Mouse (Mus musculus): Measurements from ENCODE around the gene Nrcam. TPM values are rescaled to one million over a fixed set of nuclear protein-coding genes. Genes with fewer than 3 reads are reported as not detected.

Gene Nrcam
- polyA plus RNA-seq, 1 experiment from 2014 or later = 125 TPM

DNA sequence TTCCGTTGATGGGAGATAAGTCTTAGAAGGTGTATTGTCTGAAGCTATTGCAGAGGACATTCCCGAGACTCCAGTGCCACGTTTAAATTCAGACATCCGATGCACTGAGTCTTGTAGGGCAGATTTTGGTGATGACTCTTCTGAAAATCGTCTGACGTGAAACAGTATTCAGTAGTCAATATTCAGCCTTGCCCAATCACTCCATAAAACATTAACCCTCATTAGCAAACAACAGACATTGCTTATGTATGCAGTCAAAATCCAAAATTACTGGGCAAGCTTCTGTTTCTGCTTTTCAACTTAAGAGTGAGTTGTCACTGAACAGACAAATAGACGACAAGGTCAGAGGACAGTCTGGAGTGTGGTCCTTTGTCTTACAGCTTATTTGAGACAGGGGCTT, 57.7 kb downstream of the Nrcam start:
- Histone ChIP-seq H3K4me1 (ENCODE audit: control insufficient read depth, insufficient read depth, low read depth, low read length) (peaks cover 13% of the 10 kb centered on the region), H3K4me2 (ENCODE audit: low read length) (no peak overlapping the region), H3K9me3 (ENCODE audit: control insufficient read depth, low read length) (no peaks in the 10 kb centered on the region), H3K27ac (ENCODE audit: low read depth, low read length) (no peak overlapping the region), H3K9ac (ENCODE audit: low read depth, low read length) (no peak overlapping the region), H3K27me3 (replicated peaks; ENCODE audit: control insufficient read depth, insufficient read depth, low read length) (no peaks in the 10 kb centered on the region), H3K36me3 (ENCODE audit: control insufficient read depth, insufficient read depth, low read length) (no peaks in the 10 kb centered on the region), H3K4me3 (ENCODE audit: low read length) (no peak overlapping the region)
- ATAC-seq = peak; percentile 28; the same call in 1 of the 2 replicates
- WGBS = 30% methylated on average over 7 of the region's 7 CpGs

DNA sequence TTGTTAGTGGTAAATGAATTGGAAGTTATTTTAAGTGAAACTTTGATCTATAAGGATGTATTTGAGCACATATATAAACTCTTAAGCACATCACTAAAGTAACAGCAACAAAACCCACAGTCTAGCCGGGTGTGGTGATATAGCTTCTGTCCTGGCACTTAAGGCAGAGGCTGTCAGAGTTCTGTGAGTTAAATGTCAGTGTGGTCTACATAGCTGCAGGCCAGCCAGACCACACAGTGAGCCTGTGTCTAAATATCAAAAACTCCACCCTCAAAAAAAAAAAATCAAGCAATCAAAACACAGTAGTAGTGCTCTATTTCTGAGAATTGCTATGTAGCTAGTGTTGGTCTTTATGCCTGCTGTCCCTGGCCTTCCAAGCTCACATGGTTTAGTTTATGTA, 59.5 kb downstream of the Nrcam start:
- H3K4me1 ChIP-seq (ENCODE audit: control insufficient read depth, insufficient read depth, low read depth, low read length) = peaks cover 13% of the 10 kb centered on the region
- H3K9ac ChIP-seq (ENCODE audit: low read depth, low read length) = no peak overlapping the region
- ATAC-seq = no peak
- H3K4me2 ChIP-seq (ENCODE audit: low read length) = no peak overlapping the region
- 38% methylated on average over 1 of the region's 1 CpGs for WGBS
- H3K36me3 ChIP-seq (ENCODE audit: control insufficient read depth, insufficient read depth, low read length) = no peaks in the 10 kb centered on the region
- H3K27ac ChIP-seq (ENCODE audit: low read depth, low read length) = no peak overlapping the region
- H3K4me3 ChIP-seq (ENCODE audit: low read length) = no peak overlapping the region
- no peaks in the 10 kb centered on the region for H3K9me3 ChIP-seq (ENCODE audit: control insufficient read depth, low read length)
- H3K27me3 ChIP-seq (replicated peaks; ENCODE audit: control insufficient read depth, insufficient read depth, low read length) = no peaks in the 10 kb centered on the region

DNA sequence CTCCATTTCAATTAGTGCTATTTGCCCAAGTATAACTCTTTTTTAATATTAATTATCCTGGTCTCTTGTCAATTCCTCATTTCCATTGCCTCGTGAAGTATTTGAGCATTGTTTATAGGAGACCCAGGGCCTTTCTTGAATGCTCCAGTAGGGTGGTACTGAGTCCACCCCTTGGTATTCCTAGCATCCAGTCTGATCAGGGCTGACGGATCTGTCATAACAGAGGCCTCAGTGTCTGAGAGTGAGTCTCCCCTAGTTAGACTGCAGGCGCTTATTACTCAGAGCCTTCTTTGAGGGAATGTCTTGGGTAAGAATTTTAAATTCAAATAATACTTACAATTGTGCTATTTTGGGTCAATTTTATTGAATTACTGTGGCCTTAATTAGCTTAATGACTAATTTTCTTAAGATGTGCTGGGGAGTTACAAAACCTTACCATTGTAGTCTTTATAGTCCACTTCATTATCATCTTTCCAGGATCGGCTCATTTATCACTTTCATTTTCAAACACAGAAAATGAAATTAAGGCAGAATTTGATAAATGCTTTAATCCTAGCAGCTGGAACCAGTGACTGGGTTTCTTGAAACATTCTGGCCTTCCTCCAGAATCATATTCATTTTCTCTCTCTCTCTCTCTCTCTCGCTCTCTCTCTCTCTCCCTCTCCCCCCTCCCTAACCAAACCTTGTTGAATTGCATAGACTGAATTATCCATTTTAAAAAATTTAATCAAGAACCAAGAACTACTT, 61.9 kb downstream of the Nrcam start:
- no peak overlapping the region for H3K4me2 ChIP-seq (ENCODE audit: low read length)
- peaks cover 10% of the 10 kb centered on the region for H3K4me1 ChIP-seq (ENCODE audit: control insufficient read depth, insufficient read depth, low read depth, low read length)
- ATAC-seq = no peak
- no peak overlapping the region for H3K4me3 ChIP-seq (ENCODE audit: low read length)
- H3K9me3 ChIP-seq (ENCODE audit: control insufficient read depth, low read length) = no peaks in the 10 kb centered on the region
- H3K27ac ChIP-seq (ENCODE audit: low read depth, low read length) = no peak overlapping the region
- H3K36me3 ChIP-seq (ENCODE audit: control insufficient read depth, insufficient read depth, low read length) = no peaks in the 10 kb centered on the region
- no peaks in the 10 kb centered on the region for H3K27me3 ChIP-seq (replicated peaks; ENCODE audit: control insufficient read depth, insufficient read depth, low read length)
- 67% methylated on average over 5 of the region's 5 CpGs for WGBS
- no peak overlapping the region for H3K9ac ChIP-seq (ENCODE audit: low read depth, low read length)

DNA sequence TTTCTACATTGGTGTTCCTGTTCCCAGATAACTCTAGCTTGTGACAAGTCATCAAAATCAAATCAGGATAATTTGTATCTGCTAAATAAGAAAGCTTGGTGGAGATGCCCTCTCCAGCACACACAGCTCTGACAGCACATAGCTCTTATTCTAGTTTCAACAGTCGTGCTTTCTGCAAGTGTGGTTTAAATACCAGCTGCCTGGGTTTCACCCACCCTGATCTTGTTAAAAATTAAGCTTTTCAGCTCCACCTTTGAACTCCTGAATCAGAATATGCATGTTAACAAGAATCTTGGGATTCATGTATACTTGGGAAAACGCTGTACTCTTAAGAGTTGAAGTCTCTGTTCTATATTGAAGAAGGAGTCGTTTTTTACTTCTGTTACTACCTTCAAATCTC, 66.2 kb downstream of the Nrcam start:
- Histone ChIP-seq H3K9ac (ENCODE audit: low read depth, low read length) (no peak overlapping the region), H3K27ac (ENCODE audit: low read depth, low read length) (no peak overlapping the region), H3K9me3 (ENCODE audit: control insufficient read depth, low read length) (no peaks in the 10 kb centered on the region), H3K36me3 (ENCODE audit: control insufficient read depth, insufficient read depth, low read length) (no peaks in the 10 kb centered on the region), H3K4me3 (ENCODE audit: low read length) (no peak overlapping the region), H3K4me2 (ENCODE audit: low read length) (no peak overlapping the region), H3K4me1 (ENCODE audit: control insufficient read depth, insufficient read depth, low read depth, low read length) (no peaks in the 10 kb centered on the region), H3K27me3 (replicated peaks; ENCODE audit: control insufficient read depth, insufficient read depth, low read length) (no peaks in the 10 kb centered on the region)
- no peak for ATAC-seq
- 85% methylated on average over 3 of the region's 3 CpGs for WGBS

DNA sequence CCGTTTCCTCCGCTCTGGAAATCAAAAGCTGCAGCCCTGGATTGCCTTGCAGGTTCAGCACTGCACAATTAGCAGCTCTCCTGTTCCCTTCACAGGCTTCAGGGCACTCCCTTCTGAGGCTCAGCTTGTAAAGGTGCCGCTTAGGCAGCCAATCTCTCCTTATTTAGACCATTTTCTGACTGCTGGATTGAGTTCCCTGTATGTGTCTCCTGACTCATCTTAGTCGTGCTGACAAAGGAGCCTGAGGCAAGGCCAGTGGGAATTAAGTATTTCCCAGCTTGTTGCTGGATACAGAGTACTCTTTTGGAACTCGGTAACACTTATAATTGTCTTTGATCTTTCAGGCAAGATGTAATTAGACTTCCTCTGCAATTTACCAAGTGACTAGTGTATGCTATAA, 69.1 kb downstream of the Nrcam start:
- Histone ChIP-seq H3K9ac (ENCODE audit: low read depth, low read length) (no peak overlapping the region), H3K4me1 (ENCODE audit: control insufficient read depth, insufficient read depth, low read depth, low read length) (peaks cover 3% of the 10 kb centered on the region; the same call in 1 of the 2 replicates), H3K27me3 (replicated peaks; ENCODE audit: control insufficient read depth, insufficient read depth, low read length) (no peaks in the 10 kb centered on the region), H3K27ac (ENCODE audit: low read depth, low read length) (peak overlapping the region; percentile 49; the same call in 1 of the 2 replicates), H3K4me3 (ENCODE audit: low read length) (no peak overlapping the region), H3K9me3 (ENCODE audit: control insufficient read depth, low read length) (no peaks in the 10 kb centered on the region), H3K4me2 (ENCODE audit: low read length) (no peak overlapping the region), H3K36me3 (ENCODE audit: control insufficient read depth, insufficient read depth, low read length) (no peaks in the 10 kb centered on the region)
- ATAC-seq = 0 out of 2 replicates have a peak, but pooled peaks have one; percentile 16
- 44% methylated on average over 5 of the region's 5 CpGs for whole genome bisulfite sequencing

DNA sequence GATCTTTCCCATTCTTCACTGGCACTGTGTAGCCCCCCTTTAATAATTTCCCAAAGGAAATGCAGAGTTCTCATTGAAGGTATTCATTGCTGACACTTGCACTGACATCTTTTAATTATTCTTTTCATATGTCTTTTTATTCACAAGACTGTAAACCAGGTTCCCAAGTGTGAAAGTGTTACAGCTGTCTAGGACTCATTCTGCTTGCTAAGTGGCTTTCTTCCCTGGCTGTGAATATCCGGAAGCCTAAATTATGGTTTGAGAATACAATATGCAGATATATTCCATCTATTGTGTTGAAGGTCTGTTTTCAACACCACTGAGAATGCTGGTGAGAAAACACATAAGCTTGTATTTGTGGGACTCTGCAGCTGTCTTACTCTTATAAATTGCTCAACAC, 73.4 kb downstream of the Nrcam start:
- H3K4me1 ChIP-seq (ENCODE audit: control insufficient read depth, insufficient read depth, low read depth, low read length) = peaks cover 13% of the 10 kb centered on the region
- no peaks in the 10 kb centered on the region for H3K36me3 ChIP-seq (ENCODE audit: control insufficient read depth, insufficient read depth, low read length)
- H3K27ac ChIP-seq (ENCODE audit: low read depth, low read length) = no peak overlapping the region
- no peaks in the 10 kb centered on the region for H3K27me3 ChIP-seq (replicated peaks; ENCODE audit: control insufficient read depth, insufficient read depth, low read length)
- no peak overlapping the region for H3K4me2 ChIP-seq (ENCODE audit: low read length)
- no peak overlapping the region for H3K4me3 ChIP-seq (ENCODE audit: low read length)
- ATAC-seq = 0 out of 2 replicates have a peak, but pooled peaks have one; percentile 9
- H3K9me3 ChIP-seq (ENCODE audit: control insufficient read depth, low read length) = no peaks in the 10 kb centered on the region
- no peak overlapping the region for H3K9ac ChIP-seq (ENCODE audit: low read depth, low read length)
- 23% methylated on average over 1 of the region's 1 CpGs for WGBS

DNA sequence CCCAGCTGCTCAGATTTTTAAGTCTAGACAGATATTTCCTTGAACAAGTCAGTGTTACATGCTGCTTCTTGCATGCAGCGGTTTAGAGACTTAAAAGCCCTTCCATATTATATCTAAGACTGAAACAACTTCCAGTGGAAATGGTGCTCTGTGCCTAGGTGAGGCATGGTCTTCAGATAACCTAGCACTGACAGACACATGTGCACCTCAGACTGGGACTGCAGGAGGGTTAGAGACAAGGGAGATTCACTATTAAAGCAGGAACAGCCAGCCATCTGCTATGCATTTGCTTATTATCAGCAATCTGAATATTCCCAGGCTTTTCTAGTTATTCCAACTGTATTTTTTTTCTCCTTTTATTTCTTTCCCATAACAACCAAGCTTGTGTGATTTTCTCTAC, 74.6 kb downstream of the Nrcam start:
- WGBS = 75% methylated on average over 1 of the region's 1 CpGs
- Histone ChIP-seq H3K4me2 (ENCODE audit: low read length) (no peak overlapping the region), H3K27me3 (replicated peaks; ENCODE audit: control insufficient read depth, insufficient read depth, low read length) (no peaks in the 10 kb centered on the region), H3K4me1 (ENCODE audit: control insufficient read depth, insufficient read depth, low read depth, low read length) (peaks cover 13% of the 10 kb centered on the region), H3K9me3 (ENCODE audit: control insufficient read depth, low read length) (no peaks in the 10 kb centered on the region), H3K4me3 (ENCODE audit: low read length) (no peak overlapping the region), H3K9ac (ENCODE audit: low read depth, low read length) (no peak overlapping the region), H3K27ac (ENCODE audit: low read depth, low read length) (peak overlapping the region; percentile 36; the same call in 1 of the 2 replicates), H3K36me3 (ENCODE audit: control insufficient read depth, insufficient read depth, low read length) (no peaks in the 10 kb centered on the region)
- ATAC-seq = 0 out of 2 replicates have a peak, but pooled peaks have one; percentile 6

DNA sequence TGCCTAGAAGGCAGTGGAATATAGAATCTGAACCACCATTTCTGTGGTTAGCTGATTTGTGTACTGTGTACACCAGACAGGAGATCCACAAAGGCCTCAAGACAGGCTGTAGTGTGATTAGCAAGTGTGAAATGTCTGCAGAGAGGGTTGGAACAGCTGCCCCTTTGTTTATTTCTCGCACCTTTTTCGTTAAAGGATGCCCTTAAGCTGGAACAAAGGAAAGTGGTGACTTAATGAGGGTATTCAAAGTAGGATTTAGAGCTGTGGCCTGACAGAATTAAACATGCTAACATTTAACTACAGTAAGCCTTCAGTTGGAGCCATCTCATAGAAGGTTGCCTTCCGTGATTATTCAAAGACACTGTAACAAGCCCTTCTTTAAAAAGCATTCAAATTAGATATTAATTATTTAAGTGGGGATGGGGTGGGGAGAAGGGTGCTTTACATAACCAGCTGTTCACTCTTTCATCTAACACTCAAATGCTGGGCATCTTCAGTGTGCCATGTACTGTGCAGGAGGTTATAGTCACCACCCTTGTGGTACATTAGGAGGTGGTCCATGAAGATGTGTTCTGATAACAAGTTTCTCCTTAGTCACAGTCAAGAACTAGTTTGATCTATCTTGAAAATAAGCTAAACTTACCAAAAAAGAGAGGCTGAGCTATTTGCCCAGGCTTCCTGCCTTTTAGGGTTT, 75.2 kb downstream of the Nrcam start:
- peaks cover 13% of the 10 kb centered on the region for H3K4me1 ChIP-seq (ENCODE audit: control insufficient read depth, insufficient read depth, low read depth, low read length)
- 21% methylated on average over 3 of the region's 3 CpGs for WGBS

DNA sequence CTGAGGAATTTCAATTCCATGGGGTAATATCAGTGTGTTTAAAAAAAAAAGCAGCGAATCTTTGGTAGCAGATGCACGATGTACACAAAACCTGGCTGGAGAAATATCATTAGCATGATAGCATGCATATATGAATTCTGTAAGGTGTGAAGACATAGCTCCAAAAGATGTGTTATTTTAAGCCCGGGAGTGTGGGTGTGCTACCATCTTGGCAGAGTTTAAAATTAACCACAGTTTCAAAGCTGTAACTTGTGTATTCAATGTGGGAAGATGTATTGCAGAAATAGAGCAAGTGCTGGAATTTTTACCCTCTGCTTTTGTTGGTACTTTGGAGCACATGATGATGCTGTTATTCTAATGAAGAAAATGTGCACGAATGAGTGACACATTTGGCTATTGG, 81.1 kb downstream of the Nrcam start:
- no peak overlapping the region for H3K9ac ChIP-seq (ENCODE audit: low read depth, low read length)
- H3K27me3 ChIP-seq (replicated peaks; ENCODE audit: control insufficient read depth, insufficient read depth, low read length) = no peaks in the 10 kb centered on the region
- WGBS = 79% methylated on average over 4 of the region's 4 CpGs
- ATAC-seq = no peak
- no peak overlapping the region for H3K4me2 ChIP-seq (ENCODE audit: low read length)
- no peaks in the 10 kb centered on the region for H3K4me1 ChIP-seq (ENCODE audit: control insufficient read depth, insufficient read depth, low read depth, low read length)
- H3K9me3 ChIP-seq (ENCODE audit: control insufficient read depth, low read length) = no peaks in the 10 kb centered on the region
- H3K36me3 ChIP-seq (ENCODE audit: control insufficient read depth, insufficient read depth, low read length) = no peaks in the 10 kb centered on the region
- H3K4me3 ChIP-seq (ENCODE audit: low read length) = no peak overlapping the region
- no peak overlapping the region for H3K27ac ChIP-seq (ENCODE audit: low read depth, low read length)

More for the DNA sequence above, 75.2 kb downstream of the Nrcam start:
- H3K4me2 ChIP-seq (ENCODE audit: low read length) = no peak overlapping the region
- H3K27ac ChIP-seq (ENCODE audit: low read depth, low read length) = peak overlapping the region; percentile 6; the same call in 1 of the 2 replicates
- no peak overlapping the region for H3K4me3 ChIP-seq (ENCODE audit: low read length)
- no peak overlapping the region for H3K9ac ChIP-seq (ENCODE audit: low read depth, low read length)
- H3K36me3 ChIP-seq (ENCODE audit: control insufficient read depth, insufficient read depth, low read length) = no peaks in the 10 kb centered on the region
- no peaks in the 10 kb centered on the region for H3K27me3 ChIP-seq (replicated peaks; ENCODE audit: control insufficient read depth, insufficient read depth, low read length)
- peak; percentile 41; the same call in 1 of the 2 replicates for ATAC-seq
- no peaks in the 10 kb centered on the region for H3K9me3 ChIP-seq (ENCODE audit: control insufficient read depth, low read length)

Data from hindbrain, embryonic 16.5 days (tissue).